Mouse (Mus musculus): ENCODE results near the gene Ypel2.

The Ypel2 gene

GRCm38 (mm10) chr11:86994791-86995624 lies 1.5 kb upstream of the Ypel2 start:
- DNase-seq (ENCODE audit: low spot score): no peak

- no peak for DNase-seq (ENCODE audit: low spot score)
Observed at GRCm38 (mm10) chr11:86994330-86994729, 823 bp upstream of the Ypel2 start.

- no peak for DNase-seq (ENCODE audit: low spot score)
Observed at GRCm38 (mm10) chr11:86992461-86992988, 982 bp downstream of the Ypel2 start.

DNA sequence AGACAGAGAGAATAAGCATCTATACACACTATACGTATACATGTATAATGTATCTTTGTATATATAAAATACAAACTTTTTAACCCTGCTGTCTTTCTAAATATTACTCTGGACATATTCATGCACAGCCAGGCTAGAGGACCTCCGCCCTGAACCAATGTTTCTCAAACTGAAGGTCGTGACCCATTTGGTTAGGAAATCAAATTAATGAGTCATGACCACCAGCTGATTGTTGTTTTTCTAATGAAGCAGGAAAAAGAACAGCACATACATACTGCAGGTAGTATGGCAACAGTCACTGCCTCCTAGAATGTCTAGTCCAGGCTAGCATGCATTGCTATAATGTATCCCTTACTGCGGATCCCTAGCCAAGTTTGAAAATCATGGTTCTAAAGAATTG lies 2.3 kb downstream of the Ypel2 start:
- no peak for DNase-seq (ENCODE audit: low spot score)

- DNase-seq (ENCODE audit: low spot score): no peak
Observed at GRCm38 (mm10) chr11:86990309-86990708, 3.2 kb downstream of the Ypel2 start.

- DNase-seq (ENCODE audit: low spot score): no peak
Observed at GRCm38 (mm10) chr11:86984990-86985389, 8.5 kb downstream of the Ypel2 start.

DNA sequence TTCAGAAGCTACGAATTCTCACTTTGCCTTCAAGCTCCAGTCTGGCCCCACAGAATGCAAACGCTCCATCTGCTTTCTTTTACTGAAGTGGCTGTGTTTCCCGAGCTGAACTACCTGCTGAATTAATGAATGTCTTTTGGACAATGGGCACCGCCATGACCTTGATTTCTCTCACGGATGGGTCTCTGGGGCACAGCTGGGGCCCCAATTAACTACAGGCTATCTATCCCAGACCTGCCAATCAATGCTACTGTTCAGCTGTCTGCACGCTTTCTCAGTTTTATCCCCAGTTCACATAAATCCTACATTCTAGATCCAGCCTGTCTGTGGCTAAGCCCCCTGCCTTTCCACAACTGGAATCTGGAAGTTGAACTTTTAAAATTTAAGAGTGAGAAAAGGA lies 10.5 kb downstream of the Ypel2 start:
- no peak for DNase-seq (ENCODE audit: low spot score)

GRCm38 (mm10) chr11:86981229-86981791 lies 12.2 kb downstream of the Ypel2 start:
- no peak for DNase-seq (ENCODE audit: low spot score)

DNA sequence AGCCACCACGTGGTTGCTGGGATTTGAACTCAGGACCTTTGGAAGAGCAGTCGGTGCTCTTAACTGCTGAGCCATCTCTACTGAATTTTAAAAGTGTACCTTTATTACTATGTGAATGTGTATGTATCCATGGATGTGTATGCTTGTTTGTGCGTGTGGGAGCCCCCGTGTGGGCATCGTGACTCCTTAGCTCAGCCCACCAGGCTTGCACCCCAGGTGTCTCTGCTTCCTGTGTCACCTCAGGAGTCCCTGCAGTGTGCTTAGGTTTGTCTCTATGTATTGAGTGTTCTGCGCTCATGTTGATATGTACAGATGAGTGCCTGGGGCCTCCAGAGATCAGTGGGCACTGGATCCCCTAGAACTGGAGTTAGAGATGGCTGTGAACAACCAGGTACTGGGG lies 13.0 kb downstream of the Ypel2 start:
- DNase-seq (ENCODE audit: low spot score): no peak

DNA sequence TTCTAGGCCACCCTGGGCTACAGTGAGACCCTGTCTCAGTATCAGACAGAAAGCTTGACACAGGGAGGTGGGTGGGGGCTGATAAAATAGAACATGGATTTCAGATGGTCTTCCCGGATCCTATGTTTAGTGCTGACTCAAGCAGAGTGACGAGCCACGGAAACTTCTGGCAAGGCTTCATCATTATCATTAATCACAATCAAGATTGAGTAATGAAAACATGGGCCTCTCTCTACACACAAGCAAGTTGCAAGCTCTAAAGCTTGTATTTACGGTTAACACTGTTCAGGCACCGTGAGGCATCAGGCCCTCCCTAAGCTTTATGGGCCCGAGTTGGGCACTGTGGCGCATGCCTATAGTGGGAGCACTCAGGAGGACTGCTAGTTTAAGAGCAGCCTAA lies 13.7 kb downstream of the Ypel2 start:
- no peak for DNase-seq (ENCODE audit: low spot score)

DNA sequence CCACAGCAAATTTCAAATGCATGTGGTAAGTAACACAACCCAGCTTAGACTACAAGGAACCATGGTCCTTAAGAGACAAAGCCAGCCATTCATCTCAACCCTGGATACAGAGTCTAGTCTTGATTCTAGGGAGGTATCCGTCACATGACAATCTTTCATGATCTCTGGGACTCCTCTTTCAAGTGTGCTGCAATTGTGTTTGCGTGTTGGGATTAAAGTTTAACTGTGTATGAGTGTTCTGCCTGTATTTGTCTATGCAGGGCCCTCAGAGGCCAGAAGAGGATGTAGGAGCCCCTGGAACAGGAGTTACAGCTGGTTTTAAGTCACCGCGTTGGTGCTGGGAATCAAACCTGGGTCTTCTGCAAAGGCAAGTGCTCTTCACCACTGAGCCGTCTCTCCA lies 16.3 kb downstream of the Ypel2 start:
- no peak for DNase-seq (ENCODE audit: low spot score)

GRCm38 (mm10) chr11:86974401-86974800 lies 19.1 kb downstream of the Ypel2 start:
- no peak for DNase-seq (ENCODE audit: low spot score)

DNA sequence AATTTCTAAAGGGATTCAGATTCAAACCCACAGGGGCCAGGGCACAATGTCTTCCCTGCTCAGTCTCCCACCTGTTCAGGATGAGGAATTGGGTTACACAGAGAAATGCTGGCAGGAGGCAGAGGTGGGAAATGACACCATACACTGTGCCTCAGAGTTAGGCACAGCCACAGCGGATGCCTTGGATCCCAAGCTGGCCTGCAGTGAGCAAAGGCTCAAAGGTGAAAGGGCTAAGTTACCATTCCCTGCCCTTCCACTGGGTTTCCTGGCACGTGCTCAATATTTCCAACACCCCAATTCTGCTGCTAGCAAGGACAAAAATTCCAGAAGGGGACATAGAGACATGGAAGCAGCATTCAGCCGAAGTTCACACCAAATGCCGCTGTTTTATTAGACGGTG lies 20.3 kb downstream of the Ypel2 start:
- DNase-seq (ENCODE audit: low spot score): no peak

- no peak for DNase-seq (ENCODE audit: low spot score)
Observed at GRCm38 (mm10) chr11:86971057-86971753, 22.3 kb downstream of the Ypel2 start.

GRCm38 (mm10) chr11:86969041-86969821 lies 24.3 kb downstream of the Ypel2 start:
- DNase-seq (ENCODE audit: low spot score): no peak

DNA sequence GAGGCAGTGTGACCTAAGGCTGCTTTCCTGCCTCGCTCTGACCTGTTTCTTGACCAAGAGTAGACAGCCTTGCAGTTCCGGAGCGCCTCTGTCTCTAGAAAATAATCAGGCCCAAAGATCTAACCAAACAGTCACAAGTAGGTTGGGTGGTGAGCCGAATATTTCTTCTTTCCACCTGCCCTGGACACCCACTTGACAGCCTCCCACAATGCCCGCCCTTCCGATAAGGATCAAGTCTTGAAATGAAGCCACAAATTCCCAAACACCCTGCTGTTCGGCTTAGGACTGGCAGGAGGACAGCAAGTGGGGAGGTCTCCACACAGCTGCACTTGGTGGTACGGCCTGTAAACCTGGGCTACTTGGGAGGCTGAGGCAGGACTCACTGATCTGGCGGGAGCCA lies 26.0 kb downstream of the Ypel2 start:
- DNase-seq (ENCODE audit: low spot score): no peak

- DNase-seq (ENCODE audit: low spot score): no peak
Observed at GRCm38 (mm10) chr11:86966696-86967095, 26.8 kb downstream of the Ypel2 start.

GRCm38 (mm10) chr11:86965079-86965478 lies 28.4 kb downstream of the Ypel2 start:
- DNase-seq (ENCODE audit: low spot score): no peak

- DNase-seq (ENCODE audit: low spot score): no peak
Observed at GRCm38 (mm10) chr11:86963698-86964097, 29.8 kb downstream of the Ypel2 start.

DNA sequence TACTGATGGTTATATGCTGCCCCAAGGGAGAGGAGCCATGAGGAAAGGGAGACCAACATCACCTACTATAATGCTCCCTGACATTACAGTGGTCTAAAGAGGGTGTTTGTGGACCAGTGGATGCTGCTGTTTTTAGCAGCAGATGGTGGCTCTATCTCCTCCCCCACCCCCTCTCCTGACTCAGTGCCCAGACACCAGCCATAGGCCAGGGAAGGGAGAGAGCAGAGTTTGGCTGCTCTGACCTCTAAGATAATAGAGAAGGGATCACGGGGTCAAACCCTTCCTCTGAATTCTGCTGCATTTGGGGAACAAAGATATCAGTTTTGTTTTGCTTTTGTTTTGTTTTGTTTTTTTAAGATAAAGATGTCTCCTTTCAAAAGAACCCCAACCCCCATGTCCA lies 30.5 kb downstream of the Ypel2 start:
- no peak for DNase-seq (ENCODE audit: low spot score)

- DNase-seq (ENCODE audit: low spot score): no peak
Observed at GRCm38 (mm10) chr11:86962362-86962761, 31.1 kb downstream of the Ypel2 start.

All from testis, postnatal 10 days (tissue).